Mouse (Mus musculus) thymus, postnatal 0 days (tissue): Measurements from ENCODE around the gene Znrf3. TPM values are rescaled to one million over a fixed set of nuclear protein-coding genes. Genes with fewer than 3 reads are reported as not detected.

ENCODE experiments used
- DNase-seq: peaks from one replicate; pipeline ENCODE4 v3.0.0-alpha.2; 2015; ENCODE audit warnings: low spot score
- polyA plus RNA-seq: library from polyadenylated mRNA; unstranded; fragments of >200 nt; fragmentation: Nextera tagmentation; extraction: Ambion mirVana; gene quantifications from 2 replicates; pipeline ENCODE4 v1.2.1, GENCODE M21; 2015

Gene Znrf3
- polyA plus RNA-seq, 1 experiment from 2014 or later = 10.9 TPM

GRCm38 (mm10) chr11:5402127-5402733 is 42.4 kb downstream of the Znrf3 start:
- no peak for DNase-seq

- DNase-seq = no peak
Observed at GRCm38 (mm10) chr11:5398301-5399053, 46.2 kb downstream of the Znrf3 start.

GRCm38 (mm10) chr11:5390969-5391831 is 53.4 kb downstream of the Znrf3 start:
- no peak for DNase-seq

- no peak for DNase-seq
Observed at GRCm38 (mm10) chr11:5382652-5383051, 62.0 kb downstream of the Znrf3 start.

GRCm38 (mm10) chr11:5381226-5381625 is 63.4 kb downstream of the Znrf3 start:
- no peak for DNase-seq

GRCm38 (mm10) chr11:5380275-5380674 is 64.4 kb downstream of the Znrf3 start:
- no peak for DNase-seq

- DNase-seq = peak; percentile 64
Observed at GRCm38 (mm10) chr11:5369176-5369575, 75.5 kb downstream of the Znrf3 start.

- no peak for DNase-seq
Observed at GRCm38 (mm10) chr11:5368492-5368891, 76.2 kb downstream of the Znrf3 start.

- no peak for DNase-seq
Observed at GRCm38 (mm10) chr11:5355266-5355764, 89.3 kb downstream of the Znrf3 start.

GRCm38 (mm10) chr11:5354753-5355152 is 89.9 kb downstream of the Znrf3 start:
- no peak for DNase-seq

- no peak for DNase-seq
Observed at GRCm38 (mm10) chr11:5353032-5353431, 91.6 kb downstream of the Znrf3 start.

- DNase-seq = no peak
Observed at GRCm38 (mm10) chr11:5349483-5349882, 95.2 kb downstream of the Znrf3 start.

- DNase-seq = no peak
Observed at GRCm38 (mm10) chr11:5346845-5347640, 97.6 kb downstream of the Znrf3 start.

GRCm38 (mm10) chr11:5343748-5344147 is 100.9 kb downstream of the Znrf3 start:
- no peak for DNase-seq

- DNase-seq = no peak
Observed at GRCm38 (mm10) chr11:5339732-5340131, 104.9 kb downstream of the Znrf3 start.

GRCm38 (mm10) chr11:5336852-5337251 is 107.8 kb downstream of the Znrf3 start:
- no peak for DNase-seq

GRCm38 (mm10) chr11:5336269-5336668 is 108.4 kb downstream of the Znrf3 start:
- DNase-seq = no peak

GRCm38 (mm10) chr11:5330851-5331250 is 113.8 kb downstream of the Znrf3 start:
- no peak for DNase-seq

GRCm38 (mm10) chr11:5327693-5328092 is 117.0 kb downstream of the Znrf3 start:
- no peak for DNase-seq

GRCm38 (mm10) chr11:5326252-5326651 is 118.4 kb downstream of the Znrf3 start:
- DNase-seq = no peak

- DNase-seq = no peak
Observed at GRCm38 (mm10) chr11:5325217-5325616, 119.4 kb downstream of the Znrf3 start.
